Mouse (Mus musculus): ENCODE measurements around the gene Elavl2.

GRCm38 (mm10) chr4:91291526-91291925 lies 109.1 kb downstream of the Elavl2 start:
- TF ChIP-seq CTCF (IDR thresholded peaks at IDR 0.05; ENCODE audit: low read depth, low read length), result no peak
- TF ChIP-seq GATA1 (IDR thresholded peaks at IDR 0.05; ENCODE audit: borderline replicate concordance, low read length), result no peak
- TF ChIP-seq TAL1 (conservative IDR thresholded peaks at IDR 0.05; ENCODE audit: low read depth, low read length), result no peak
- TF ChIP-seq POLR2AphosphoS5 (IDR thresholded peaks at IDR 0.05; ENCODE audit: insufficient replicate concordance, low read depth, low read length), result no peak
